Mouse (Mus musculus): Measurements from ENCODE around the gene Crtap. TPM values are rescaled to one million over a fixed set of nuclear protein-coding genes. Genes with fewer than 3 reads are reported as not detected.
"Not testable (repeated sequence)": the region's sequence is repeated elsewhere in the genome, so short reads cannot be mapped to it uniquely, and the experiment has no call there.

Crtap gene
- total RNA-seq, 2 experiments from 2014 or later = 13.1 to 19.9 TPM

DNA sequence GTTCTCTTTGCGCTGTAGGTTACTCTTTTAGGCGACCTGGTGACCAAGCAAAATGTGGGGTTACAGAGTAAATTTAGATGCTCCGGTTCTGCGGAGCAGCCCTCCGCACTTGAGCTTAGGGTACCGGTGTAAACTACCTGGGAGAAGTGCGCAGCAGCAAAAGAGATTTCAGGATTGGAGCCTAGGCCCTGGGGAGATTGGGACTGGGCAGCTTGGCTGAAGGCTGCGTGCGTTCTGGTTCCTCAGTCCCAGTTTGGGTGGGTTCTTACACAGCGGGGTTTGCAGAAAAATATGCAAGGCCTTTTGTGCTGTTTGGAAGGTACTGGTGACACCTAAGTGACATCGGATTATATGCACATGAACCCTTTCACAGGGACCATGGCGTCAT lies 22.0 kb downstream of the Crtap start:
- ATAC-seq (replicated peaks; ENCODE audit: low FRiP score, low TSS enrichment, poor library complexity, severe bottlenecking) = peak; percentile 11; the same call in 1 of the 2 replicates

GRCm38 (mm10) chr9:114367783-114368470 lies 22.5 kb downstream of the Crtap start:
- peak; percentile 90 for ATAC-seq (replicated peaks; ENCODE audit: low FRiP score, low TSS enrichment, poor library complexity, severe bottlenecking)

- ATAC-seq (replicated peaks; ENCODE audit: low FRiP score, low TSS enrichment, poor library complexity, severe bottlenecking) = peak; percentile 59
These were observed 60.6 kb downstream of the Crtap start, which contains the start of gene Bcl2a1c for GRCm38 (mm10) chr9:114329855-114330254. Gene Bcl2a1c, plus strand, starts transcription at chr9:114330135.

DNA sequence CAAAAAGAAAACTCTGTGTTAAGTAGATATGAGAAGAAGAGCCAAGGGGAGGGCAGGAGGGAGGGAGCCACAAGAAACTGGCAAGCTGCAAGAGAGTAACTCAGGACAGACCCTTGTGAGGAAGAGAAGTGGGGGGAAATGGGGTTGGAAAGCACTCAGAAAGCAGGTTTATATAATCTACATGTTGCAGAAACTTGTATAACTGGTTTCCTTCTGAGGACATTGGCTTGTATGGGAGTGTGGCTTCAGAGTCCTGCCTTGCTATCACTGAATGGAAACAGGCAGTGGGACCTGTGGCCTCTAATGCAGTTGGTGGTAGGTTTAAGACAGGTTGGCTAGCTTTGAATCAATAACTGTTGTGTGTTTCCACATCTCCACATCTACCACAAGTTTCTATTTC lies 62.1 kb downstream of the Crtap start:
- not testable (repeated sequence) for ATAC-seq (replicated peaks; ENCODE audit: low FRiP score, low TSS enrichment, poor library complexity, severe bottlenecking)

DNA sequence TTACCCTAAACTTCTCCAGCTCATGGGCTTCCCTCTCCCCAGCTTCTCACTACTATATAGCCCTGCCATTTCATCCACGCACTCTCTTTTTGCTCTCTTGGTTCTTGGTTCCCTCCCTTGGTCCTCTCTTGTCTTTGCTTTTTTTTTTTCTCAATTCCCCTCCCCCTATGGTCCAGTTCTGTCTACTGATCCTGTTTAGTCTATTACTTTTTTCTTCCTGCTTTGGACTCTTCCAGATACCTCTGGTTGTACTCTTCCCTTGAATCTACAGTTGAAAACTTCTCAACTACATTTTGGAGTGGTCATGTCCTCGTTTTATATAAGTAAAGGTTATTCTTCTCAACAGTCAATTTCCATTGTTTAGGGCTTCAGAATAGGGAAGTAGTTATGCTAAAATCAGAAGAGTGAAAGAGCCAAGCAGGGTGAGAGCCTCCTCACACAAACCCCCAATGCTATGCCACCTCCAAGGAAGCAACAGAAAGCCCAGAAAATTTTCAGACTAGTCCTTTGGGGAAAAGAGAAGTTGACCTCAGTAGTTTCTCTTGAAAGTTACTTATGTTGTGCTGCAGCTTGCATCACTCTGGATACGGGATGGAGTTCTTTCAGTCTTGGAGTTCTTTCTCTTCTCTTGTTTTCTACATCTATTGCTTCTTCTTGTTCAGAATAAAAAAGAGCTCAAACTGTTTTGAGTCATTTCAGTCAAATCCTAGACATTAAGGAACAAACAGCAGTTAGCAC lies 64.3 kb downstream of the Crtap start:
- ATAC-seq (replicated peaks; ENCODE audit: low FRiP score, low TSS enrichment, poor library complexity, severe bottlenecking) = no peak

Other genes starting within 250 kb of the Crtap start
- gene Bcl2a1c, start 60.5 kb downstream of the Crtap start, total RNA-seq (2014; fragmentation: Nextera tagmentation) = not detected in 2 replicates
- gene Bcl2a1c, start 60.5 kb downstream of the Crtap start, total RNA-seq (2017) = not detected in 2 replicates
- gene Glb1, start 10.4 kb upstream of the Crtap start, total RNA-seq (2014; fragmentation: Nextera tagmentation) = 15.9 and 20.4 TPM in 2 replicates
- gene Glb1, start 10.4 kb upstream of the Crtap start, total RNA-seq (2017) = 11.5 and 23.4 TPM in 2 replicates
- gene Tmppe, start 10.4 kb upstream of the Crtap start, total RNA-seq (2014; fragmentation: Nextera tagmentation) = 4.5 TPM in 2 replicates
- gene Tmppe, start 10.4 kb upstream of the Crtap start, total RNA-seq (2017) = 0.75 and 3.7 TPM in 2 replicates
- gene Ccr4, start 114.2 kb upstream of the Crtap start, total RNA-seq (2014; fragmentation: Nextera tagmentation) = not detected in 2 replicates
- not detected in 2 replicates for gene Ccr4, start 114.2 kb upstream of the Crtap start, total RNA-seq (2017)
- gene C130032M10Rik, start 125.0 kb upstream of the Crtap start, total RNA-seq (2014; fragmentation: Nextera tagmentation) = not detected in 2 replicates
- gene C130032M10Rik, start 125.0 kb upstream of the Crtap start, total RNA-seq (2017) = not detected in 2 replicates
- not detected in 2 replicates for gene Trim71, start 173.7 kb upstream of the Crtap start, total RNA-seq (2014; fragmentation: Nextera tagmentation)
- gene Trim71, start 173.7 kb upstream of the Crtap start, total RNA-seq (2017) = not detected in 2 replicates
- gene Cnot10, start 249.5 kb upstream of the Crtap start, total RNA-seq (2014; fragmentation: Nextera tagmentation) = 44.6 and 44.7 TPM in 2 replicates
- gene Cnot10, start 249.5 kb upstream of the Crtap start, total RNA-seq (2017) = 65.3 and 68.0 TPM in 2 replicates

Data from megakaryocyte-erythroid progenitor cell, adult 5-6 weeks (primary cell).